Mouse (Mus musculus) cerebellum, adult 9-10 months (tissue): ENCODE data around the gene Ddit4.

Source experiments
- DNase-seq: peaks from one replicate; pipeline ENCODE4 v3.0.0; 2022

Gene Ddit4

DNA sequence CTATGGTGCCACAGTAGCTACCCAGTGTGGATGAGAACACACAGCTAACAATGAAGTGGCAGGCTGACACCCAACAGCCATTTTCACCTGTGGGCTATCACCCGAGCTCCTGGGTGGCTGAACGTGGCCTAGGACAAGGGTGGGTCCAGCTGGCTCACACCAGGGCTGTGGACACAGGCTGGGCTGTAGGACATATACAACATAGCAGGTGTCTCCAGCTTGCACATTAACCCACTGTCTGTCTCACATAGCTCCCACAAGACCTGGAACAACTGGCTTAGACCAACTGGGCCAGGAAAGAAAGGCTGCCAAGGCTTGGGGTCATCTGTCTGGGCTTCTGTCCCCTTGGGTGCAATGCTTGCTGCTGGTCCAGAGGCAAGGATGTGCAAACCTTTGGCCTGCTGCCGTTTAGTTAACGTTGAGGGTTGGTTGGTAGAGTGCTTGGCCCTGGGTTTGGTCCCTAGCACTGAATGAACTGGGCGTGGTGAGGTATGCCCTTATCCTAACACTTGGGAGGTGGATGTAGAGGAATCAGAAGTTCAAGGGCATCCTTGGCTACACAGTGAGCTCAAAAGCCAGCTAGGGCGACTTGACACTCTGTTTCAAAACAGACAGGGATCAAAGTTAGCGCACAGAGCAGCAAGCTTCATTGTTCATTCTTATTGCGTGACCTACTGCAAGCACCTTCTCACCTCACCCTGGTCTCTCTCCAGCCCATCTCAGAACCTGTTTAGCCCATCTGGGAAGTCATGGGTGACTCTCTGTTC lies 36.3 kb downstream of the Ddit4 start:
- no peak for DNase-seq

GRCm38 (mm10) chr10:59911561-59912198 lies 40.0 kb downstream of the Ddit4 start:
- DNase-seq: no peak

DNA sequence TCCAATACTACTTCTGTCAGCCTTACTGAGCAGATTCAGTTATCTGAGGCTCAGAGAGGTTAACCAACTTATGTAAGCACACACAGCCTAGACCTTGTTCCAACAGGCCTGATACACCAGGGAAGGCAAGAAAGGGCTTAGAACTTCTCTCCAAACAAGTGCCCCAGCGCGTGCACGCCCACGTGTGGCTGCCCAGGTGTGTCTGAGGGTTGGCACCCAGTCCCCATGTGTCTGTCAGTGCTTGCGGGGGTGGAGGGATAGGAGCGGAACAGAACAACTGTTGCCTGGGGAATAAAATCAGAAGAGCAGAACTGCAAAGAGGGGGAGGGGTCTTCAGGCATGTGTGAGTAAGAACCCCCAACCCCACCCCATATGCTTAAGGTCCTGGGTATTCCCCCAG lies 40.5 kb downstream of the Ddit4 start:
- no peak for DNase-seq

DNA sequence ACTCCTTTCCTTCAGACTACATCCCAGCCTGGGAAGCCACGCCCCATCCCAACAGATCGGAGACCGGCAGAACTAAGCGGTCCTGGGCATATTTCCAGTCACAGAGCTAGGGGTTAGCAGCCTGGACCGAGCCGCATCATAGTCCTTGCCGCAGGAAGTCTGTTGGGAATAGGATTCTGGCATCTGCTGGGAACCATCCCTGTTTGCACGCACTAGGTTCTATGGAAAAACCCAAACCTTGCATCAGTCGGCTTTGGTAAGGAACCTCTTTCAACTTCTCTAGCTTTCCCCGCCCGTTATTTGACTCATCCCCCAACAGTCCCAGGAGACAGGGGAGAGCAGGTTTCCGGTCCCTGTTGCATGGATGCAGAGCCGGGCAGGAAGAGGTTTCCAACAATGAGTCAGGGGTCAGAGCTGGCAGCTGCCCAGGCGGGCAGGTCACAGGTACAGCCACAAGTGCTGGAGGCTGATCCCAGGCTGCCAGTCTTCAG lies 42.2 kb downstream of the Ddit4 start:
- DNase-seq: no peak

DNA sequence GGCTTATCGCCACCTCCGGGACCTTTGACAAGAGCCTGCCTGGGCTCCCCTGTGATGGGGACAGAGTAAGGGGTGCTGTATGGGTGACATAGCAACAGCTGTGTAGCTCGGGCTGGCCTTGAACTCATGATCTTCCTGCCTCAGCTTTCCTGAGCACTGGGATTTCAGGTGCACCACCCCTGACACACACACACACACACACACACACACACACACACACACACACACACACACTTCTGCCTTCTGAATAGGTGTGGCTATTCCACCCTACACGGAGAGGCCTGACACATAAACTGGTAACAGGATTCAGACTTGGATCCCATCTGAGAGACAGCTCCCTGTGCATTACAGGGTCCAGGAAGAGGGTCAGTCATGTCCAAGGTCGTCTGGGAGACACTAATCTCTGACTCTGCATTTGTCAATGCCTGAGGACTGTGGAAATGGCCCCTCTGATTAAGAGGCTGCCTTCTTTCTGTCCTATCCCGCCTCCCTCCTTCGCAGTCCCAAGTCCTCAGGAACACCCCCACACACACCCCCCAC lies 42.8 kb downstream of the Ddit4 start:
- no peak for DNase-seq

DNA sequence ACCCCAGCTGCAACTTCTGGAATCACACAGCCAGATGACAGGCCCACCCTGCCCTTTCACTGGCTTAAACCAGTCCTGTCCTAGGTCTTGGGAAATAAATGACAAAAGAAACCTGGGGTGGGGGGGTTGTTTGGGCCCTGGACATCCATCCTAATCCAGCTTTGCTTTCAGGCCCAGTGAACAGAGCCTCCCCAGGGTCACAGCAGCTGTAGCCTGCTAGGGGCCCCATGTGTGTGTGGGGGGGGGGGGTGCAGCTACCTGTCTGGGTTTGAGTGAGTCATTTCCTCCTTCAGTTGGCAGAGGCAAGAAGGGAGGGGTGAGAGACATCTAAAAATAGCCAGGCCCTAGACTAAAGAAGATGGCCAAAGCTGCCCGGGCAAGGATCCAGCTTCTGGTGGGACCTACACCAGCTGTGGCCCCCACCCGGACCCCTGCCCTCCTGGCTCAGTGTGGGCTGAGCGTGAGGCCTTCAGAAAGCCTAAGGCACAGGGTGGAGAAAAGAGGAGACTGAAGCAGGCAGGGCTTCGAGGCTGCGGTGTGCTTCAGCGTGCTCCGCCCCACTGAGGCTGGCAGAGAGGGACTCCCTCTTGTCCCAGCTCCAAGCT lies 43.8 kb downstream of the Ddit4 start:
- no peak for DNase-seq

- DNase-seq: no peak
Observed at GRCm38 (mm10) chr10:59907080-59907609, 44.5 kb downstream of the Ddit4 start.

DNA sequence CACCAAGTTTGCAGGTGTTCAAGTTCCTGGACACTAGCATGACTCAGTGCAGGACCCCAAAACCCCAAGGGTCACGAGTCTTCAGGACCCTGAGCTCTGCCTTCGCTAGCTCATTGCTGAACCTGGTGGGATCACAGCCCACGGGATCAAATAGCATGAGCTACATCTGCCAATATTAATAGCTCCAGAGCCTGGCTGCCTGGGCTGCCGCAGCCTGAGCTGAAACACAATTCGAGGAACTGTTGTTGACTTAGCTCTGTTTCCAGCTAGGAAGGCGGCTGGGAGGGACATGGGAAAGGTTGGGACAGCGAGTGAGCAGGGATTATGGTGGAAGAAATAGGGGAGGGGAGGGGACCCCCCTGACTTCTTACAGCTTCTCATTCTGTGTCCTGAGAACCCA lies 48.5 kb downstream of the Ddit4 start:
- DNase-seq: no peak

GRCm38 (mm10) chr10:59902606-59902990 lies 49.0 kb downstream of the Ddit4 start:
- no peak for DNase-seq

GRCm38 (mm10) chr10:59901986-59902605 lies 49.5 kb downstream of the Ddit4 start:
- no peak for DNase-seq

- no peak for DNase-seq
Observed at GRCm38 (mm10) chr10:59901463-59901862, 50.2 kb downstream of the Ddit4 start.

- DNase-seq: no peak
Observed at GRCm38 (mm10) chr10:59900939-59901338, 50.7 kb downstream of the Ddit4 start.

GRCm38 (mm10) chr10:59900174-59900435 lies 51.5 kb downstream of the Ddit4 start:
- DNase-seq: no peak
